8 mouse cellular contexts compared by ENCODE assay signal in genomic region chr2:5715054-5715410, GRCm38 (mm10). TPM values are rescaled to one million over a fixed set of nuclear protein-coding genes. Genes with fewer than 3 reads are reported as not detected.
DNase-seq lines count a peak whose midpoint lies in the region; ATAC-seq and TF ChIP-seq lines count a peak whose summit lies in the region.

No protein-coding gene starts in this region.

- H3K9me3 ChIP-seq in lung, embryonic 14.5 days (ENCODE audit: low read depth, low read length) = peaks cover 3% of the 10 kb centered on the region; the same call in 1 of the 2 replicates
- H3K9me3 ChIP-seq in embryonic facial prominence, embryonic 15.5 days (replicated peaks) = peaks cover 5% of the 10 kb centered on the region; the same call in 1 of the 2 replicates
- H3K9me3 ChIP-seq in intestine, embryonic 14.5 days (ENCODE audit: control insufficient read depth, low read length) = 0 out of 2 replicates have a peak, but pooled peaks cover 4% of the 10 kb centered on the region
- H3K9me3 ChIP-seq in neural tube, embryonic 15.5 days (replicated peaks) = 0 out of 2 replicates have a peak, but pooled peaks cover 2% of the 10 kb centered on the region

- no peaks in the 10 kb centered on the region for H3K36me3 ChIP-seq in lung, embryonic 14.5 days (ENCODE audit: insufficient read depth)
- no peaks in the 10 kb centered on the region for H3K36me3 ChIP-seq in embryonic facial prominence, embryonic 15.5 days
- H3K36me3 ChIP-seq in intestine, embryonic 14.5 days (ENCODE audit: control insufficient read depth, insufficient read depth, low read length) = no peaks in the 10 kb centered on the region
- H3K36me3 ChIP-seq in neural tube, embryonic 15.5 days = no peaks in the 10 kb centered on the region

- peak overlapping the region; percentile 55 for H3K4me3 ChIP-seq in lung, embryonic 14.5 days (ENCODE audit: low read depth, low read length)
- H3K4me3 ChIP-seq in embryonic facial prominence, embryonic 15.5 days (replicated peaks) = peak overlapping the region; percentile 67
- H3K4me3 ChIP-seq in intestine, embryonic 14.5 days (ENCODE audit: low read depth, low read length) = peak overlapping the region; percentile 71
- H3K4me3 ChIP-seq in neural tube, embryonic 15.5 days (replicated peaks) = peak overlapping the region; percentile 72

- H3K9ac ChIP-seq in lung, embryonic 14.5 days = 0 out of 2 replicates have a peak overlapping the region, but pooled peaks have one; percentile 49
- no peak overlapping the region; the same call in 1 of the 2 replicates for H3K9ac ChIP-seq in embryonic facial prominence, embryonic 15.5 days
- H3K9ac ChIP-seq in intestine, embryonic 14.5 days (ENCODE audit: low read length) = peak overlapping the region; percentile 51
- peak overlapping the region; percentile 72 for H3K9ac ChIP-seq in neural tube, embryonic 15.5 days (replicated peaks)

- peak overlapping the region; percentile 99 for H3K4me2 ChIP-seq in lung, embryonic 14.5 days
- H3K4me2 ChIP-seq in embryonic facial prominence, embryonic 15.5 days (replicated peaks) = peak overlapping the region; percentile 99
- H3K4me2 ChIP-seq in intestine, embryonic 14.5 days (ENCODE audit: low read length) = peak overlapping the region; percentile 99
- peak overlapping the region; percentile 97 for H3K4me2 ChIP-seq in neural tube, embryonic 15.5 days

- 1% methylated on average over 19 of the region's 19 CpGs for WGBS in lung, embryonic 14.5 days
- under 1% methylated on average over 19 of the region's 19 CpGs for WGBS in embryonic facial prominence, embryonic 15.5 days
- 1% methylated on average over 19 of the region's 19 CpGs for WGBS in intestine, embryonic 14.5 days
- under 1% methylated on average over 19 of the region's 19 CpGs for WGBS in neural tube, embryonic 15.5 days

- peak; percentile 58 for DNase-seq in lung, embryonic 14.5 days
- DNase-seq in lung, postnatal 10 days = no peak
- no peak for DNase-seq in intestine, embryonic 14.5 days (ENCODE audit: low spot score)
- DNase-seq in embryo, embryonic 11 days = no peak
- DNase-seq in thymus, postnatal 4 days = no peak
- DNase-seq in thymus, postnatal 10 days (ENCODE audit: low spot score in 2 of 2) = no peak

- no peak; the same call in 1 of the 2 replicates for TF ChIP-seq CTCF in lung, embryonic 14.5 days (IDR thresholded peaks at IDR 0.05; ENCODE audit: low read depth)

- peak; percentile 32; the same call in 1 of the 2 replicates for ATAC-seq in lung, embryonic 14.5 days (ENCODE audit: insufficient read depth)
- ATAC-seq in embryonic facial prominence, embryonic 15.5 days (ENCODE audit: insufficient number of reproducible peaks, low FRiP score, low TSS enrichment, low read depth) = no peak; the same call in 1 of the 2 replicates
- peak; percentile 30 for ATAC-seq in intestine, embryonic 14.5 days (replicated peaks; ENCODE audit: low FRiP score, low TSS enrichment, low read depth)
- no peak; the same call in 1 of the 2 replicates for ATAC-seq in neural tube, embryonic 15.5 days (ENCODE audit: low FRiP score)

- H3K27me3 ChIP-seq in lung, embryonic 14.5 days (ENCODE audit: insufficient read depth, low read length) = peaks cover 28% of the 10 kb centered on the region
- peaks cover 15% of the 10 kb centered on the region; the same call in 1 of the 2 replicates for H3K27me3 ChIP-seq in embryonic facial prominence, embryonic 15.5 days
- H3K27me3 ChIP-seq in intestine, embryonic 14.5 days (replicated peaks; ENCODE audit: control insufficient read depth, insufficient read depth, low read length) = peaks cover 6% of the 10 kb centered on the region; the same call in 1 of the 2 replicates
- no peaks in the 10 kb centered on the region; the same call in 1 of the 2 replicates for H3K27me3 ChIP-seq in neural tube, embryonic 15.5 days (replicated peaks)

- peaks cover 5% of the 10 kb centered on the region for H3K4me1 ChIP-seq in lung, embryonic 14.5 days (ENCODE audit: insufficient read depth)
- H3K4me1 ChIP-seq in embryonic facial prominence, embryonic 15.5 days = peaks cover 20% of the 10 kb centered on the region; the same call in 1 of the 2 replicates
- H3K4me1 ChIP-seq in intestine, embryonic 14.5 days (replicated peaks; ENCODE audit: control insufficient read depth, insufficient read depth, low read length) = 0 out of 2 replicates have a peak, but pooled peaks cover 12% of the 10 kb centered on the region
- peaks cover 32% of the 10 kb centered on the region for H3K4me1 ChIP-seq in neural tube, embryonic 15.5 days

- H3K27ac ChIP-seq in lung, embryonic 14.5 days (ENCODE audit: low read depth) = no peak overlapping the region
- H3K27ac ChIP-seq in embryonic facial prominence, embryonic 15.5 days (replicated peaks) = peak overlapping the region; percentile 72
- peak overlapping the region; percentile 54; the same call in 1 of the 2 replicates for H3K27ac ChIP-seq in intestine, embryonic 14.5 days (ENCODE audit: low read depth)
- H3K27ac ChIP-seq in neural tube, embryonic 15.5 days (replicated peaks) = peak overlapping the region; percentile 79

RNA-seq across cellular contexts. Expression of gene Camk1d, which starts 0.7 kb away (rescaled TPM):
- polyA plus RNA-seq in lung, embryonic 14.5 days (2014; fragmentation: Nextera tagmentation; extraction: Ambion mirVana) = 2.9 and 3.0 TPM in 2 replicates
- 6.9 and 10.4 TPM in 2 replicates for polyA plus RNA-seq in embryonic facial prominence, embryonic 15.5 days (2015; fragmentation: Nextera tagmentation; extraction: Ambion mirVana)
- polyA plus RNA-seq in intestine, embryonic 14.5 days (2014; fragmentation: Nextera tagmentation; extraction: Ambion mirVana) = 20.7 and 21.1 TPM in 2 replicates
- 7.6 and 9.7 TPM in 2 replicates for polyA plus RNA-seq in neural tube, embryonic 15.5 days (2015; fragmentation: Nextera tagmentation; extraction: Ambion mirVana)

Comparison
In these comparisons a context has a peak if more than half of its experiments do, and no peak if none do; other contexts are left out.
1. ATAC-seq: peak in lung, embryonic 14.5 days (single experiment) and intestine, embryonic 14.5 days (single experiment); none in embryonic facial prominence, embryonic 15.5 days (single experiment) and neural tube, embryonic 15.5 days (single experiment).
2. Peak in every context shown above with its lines, with median percentiles within 50 percentile points of each other: H3K4me2 ChIP-seq and H3K4me3 ChIP-seq.